Mouse (Mus musculus): ENCODE measurements at regions not wholly inside any gene's neighbourhood (a gene's known extent, or its start where the extent isn't known, plus 50 kb on each side); places are given as distances from the start of the nearest gene placed in this dataset.
"Not testable (repeated sequence)": the region's sequence is repeated elsewhere in the genome, so short reads cannot be mapped to it uniquely, and the experiment has no call there.

DNA sequence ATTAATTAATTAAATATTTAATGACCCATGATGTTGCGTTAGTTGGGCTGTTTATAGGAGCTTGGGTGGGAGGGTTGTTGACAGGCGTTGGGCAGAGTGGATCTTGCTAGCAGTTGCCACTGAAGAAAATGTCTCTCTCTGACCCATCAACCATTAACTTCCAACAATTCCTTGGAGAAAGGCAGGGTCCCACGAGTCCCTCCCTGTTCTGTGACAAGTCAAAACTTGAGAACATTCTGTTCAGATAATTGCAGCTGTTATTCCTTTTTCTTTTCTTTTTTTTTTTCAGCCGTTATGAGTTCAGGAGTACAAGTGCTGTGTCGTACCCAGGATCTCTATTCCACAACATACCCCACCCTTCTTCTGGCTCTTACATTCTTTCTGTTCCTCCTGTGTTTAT is 59.8 kb upstream of the Tnfrsf21 start:
- intact Hi-C loops (cut with DNase I) = no loop called here
- DNase-seq (ENCODE audit: low spot score in 2 of 2) = no peak

GRCm38 (mm10) chr17:42954722-42955121 is 61.6 kb upstream of the Tnfrsf21 start:
- DNase-seq (ENCODE audit: low spot score in 2 of 2) = no peak
- intact Hi-C loops (cut with DNase I) = no loop called here

- intact Hi-C loops (cut with DNase I) = loop anchor here (5.0 kb wide), 2 partner anchors 67 to 332 kb away; partner anchors contain the start of genes Cd2ap and Opn5
- no peak for DNase-seq (ENCODE audit: low spot score in 2 of 2)
Measured at GRCm38 (mm10) chr17:42944453-42944852, 68.0 kb upstream of the Cd2ap start.

GRCm38 (mm10) chr17:42943272-42943696 is 66.8 kb upstream of the Cd2ap start:
- intact Hi-C loops (cut with DNase I) = loop anchor here (2.0 to 5.0 kb wide), 3 partner anchors 66 to 331 kb away; partner anchors contain the start of genes Cd2ap and Opn5
- DNase-seq (ENCODE audit: low spot score in 2 of 2) = peak; percentile 81 to 89

DNA sequence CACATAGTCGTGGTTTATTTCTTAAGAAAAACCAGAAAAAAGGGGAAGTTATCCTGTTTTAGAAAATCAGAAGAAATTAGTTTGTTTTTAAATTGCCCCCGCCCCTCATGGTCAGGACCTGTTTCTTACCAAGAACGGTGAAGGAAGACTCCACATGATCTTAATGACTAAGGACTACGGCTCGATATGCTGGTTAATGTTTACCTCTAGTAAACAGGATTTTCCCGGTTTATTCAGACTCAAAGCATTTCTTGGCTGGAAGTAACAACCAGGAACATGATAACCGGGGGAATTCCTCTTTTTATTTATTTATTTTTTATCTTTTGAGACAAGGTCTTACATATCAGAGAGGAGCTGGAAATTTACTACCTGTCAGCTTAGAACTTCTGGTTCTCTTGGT is 63.0 kb upstream of the Cd2ap start:
- intact Hi-C loops (cut with DNase I) = no loop called here
- DNase-seq (ENCODE audit: low spot score in 2 of 2) = no peak

DNA sequence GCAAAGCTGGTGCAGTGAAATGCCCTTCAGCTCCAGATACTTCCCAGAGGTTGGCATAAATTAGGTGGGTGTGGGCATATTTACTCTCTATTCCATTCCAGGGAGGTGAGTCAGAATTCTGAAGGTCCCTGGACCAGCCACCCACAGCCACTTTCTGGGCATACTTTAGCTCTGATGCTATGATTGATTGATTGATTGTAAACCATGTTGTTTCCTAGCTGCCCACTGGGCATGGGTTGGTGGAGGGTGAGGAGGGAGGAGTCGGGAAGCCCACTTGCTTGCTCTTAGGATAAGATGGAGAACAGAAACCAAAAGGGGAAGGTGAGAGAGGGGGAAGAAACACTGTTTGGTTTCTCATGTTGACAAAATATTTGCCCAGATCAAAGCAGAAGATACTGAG is 62.1 kb upstream of the Cd2ap start:
- intact Hi-C loops (cut with DNase I) = no loop called here
- DNase-seq (ENCODE audit: low spot score in 2 of 2) = no peak

- not testable (repeated sequence) for DNase-seq (ENCODE audit: low spot score in 2 of 2)
Measured at GRCm38 (mm10) chr17:42937480-42937879, 61.0 kb upstream of the Cd2ap start.

DNA sequence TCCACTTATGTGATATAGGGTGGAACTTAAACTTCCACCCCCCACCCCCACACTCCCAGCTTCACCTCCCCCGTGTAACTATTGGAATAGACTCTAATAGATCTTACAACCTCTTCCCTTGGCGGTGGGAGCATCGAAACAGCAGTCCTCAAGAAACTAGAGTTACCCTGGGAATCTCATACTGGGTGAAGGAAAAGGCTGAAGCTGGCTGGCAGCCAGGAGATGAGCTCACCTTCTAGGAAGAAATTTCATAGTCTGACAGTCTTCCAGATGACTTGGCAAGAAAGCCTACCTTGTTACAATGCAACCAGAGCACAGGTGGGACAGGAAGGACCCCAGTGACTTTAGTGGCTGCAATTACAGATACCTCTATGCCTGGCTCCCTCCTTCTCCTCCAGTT is 57.6 kb upstream of the Cd2ap start:
- intact Hi-C loops (cut with DNase I) = no loop called here
- peak in 1 of 2 experiments; percentile 4 for DNase-seq (ENCODE audit: low spot score in 2 of 2)

More at GRCm38 (mm10) chr17:42937480-42937879, 61.0 kb upstream of the Cd2ap start:
- intact Hi-C loops (cut with DNase I) = not testable (repeated sequence)

DNA sequence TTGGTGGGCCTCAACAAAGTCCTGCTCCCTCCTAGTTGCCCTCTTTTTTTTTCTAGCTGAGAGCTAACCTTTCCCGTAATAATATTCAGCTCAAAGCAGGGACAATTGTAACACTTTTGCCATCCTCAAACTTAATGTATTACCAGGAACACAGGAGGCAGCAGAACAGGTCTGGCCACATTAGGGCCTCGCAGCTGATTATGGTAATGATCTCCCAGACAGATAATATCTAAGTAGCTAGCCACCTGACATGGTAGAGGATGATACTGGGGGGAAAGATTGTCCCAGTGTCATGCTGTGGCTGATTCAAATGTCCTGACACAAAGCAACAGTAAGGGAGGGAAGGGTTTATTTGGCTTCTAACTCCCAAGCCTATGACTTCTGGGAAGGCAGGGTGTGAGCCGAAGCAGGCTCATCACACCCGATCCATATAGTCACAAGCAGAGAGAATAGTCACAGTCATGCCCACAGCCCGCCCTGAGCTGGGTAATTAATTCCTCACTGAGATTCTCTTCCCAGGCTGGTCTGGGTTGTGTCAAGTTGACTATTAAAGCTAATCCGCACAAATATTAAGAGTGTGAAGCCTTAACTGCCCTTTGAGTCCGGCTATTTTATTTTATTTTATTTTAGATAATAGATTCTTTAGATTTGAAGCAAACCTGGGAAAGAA is 57.0 kb upstream of the Cd2ap start:
- intact Hi-C loops (cut with DNase I) = no loop called here
- no peak for DNase-seq (ENCODE audit: low spot score in 2 of 2)

DNA sequence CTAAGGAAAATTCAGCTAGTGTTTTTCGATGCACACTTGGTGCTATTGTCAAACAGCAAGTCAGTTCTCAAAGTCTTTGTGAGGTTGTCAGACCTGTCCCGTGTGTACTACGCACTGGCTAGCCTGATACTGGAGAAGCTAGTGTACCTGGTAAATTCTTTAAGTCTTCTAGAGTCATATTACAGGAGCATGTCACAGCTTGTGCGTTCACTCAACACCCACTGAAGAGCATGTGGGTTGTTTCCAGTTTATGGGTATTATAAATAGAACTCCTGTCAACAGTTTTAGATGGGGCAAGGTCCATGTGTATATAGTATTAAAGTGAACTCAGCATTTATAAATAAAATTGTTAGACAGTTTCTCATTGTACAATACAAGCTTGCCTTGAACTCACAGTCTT is 50.9 kb upstream of the Cd2ap start:
- intact Hi-C loops (cut with DNase I) = no loop called here
- DNase-seq (ENCODE audit: low spot score in 2 of 2) = no peak

All from left cerebral cortex, postnatal 25 days (tissue).